Mouse (Mus musculus): ENCODE measurements around the gene Pde6g. TPM values are rescaled to one million over a fixed set of nuclear protein-coding genes. Genes with fewer than 3 reads are reported as not detected.
"Not testable (repeated sequence)": the region's sequence is repeated elsewhere in the genome, so short reads cannot be mapped to it uniquely, and the experiment has no call there.

Gene Pde6g
- total RNA-seq, 2 experiments from 2014 or later = 0.48 to 0.90 TPM

GRCm38 (mm10) chr11:120422651-120423568 is 30.4 kb downstream of the Pde6g start:
- DNase-seq = no peak

- DNase-seq = no peak
Observed at GRCm38 (mm10) chr11:120418592-120418991, 34.7 kb downstream of the Pde6g start.

GRCm38 (mm10) chr11:120417852-120418251 is 35.4 kb downstream of the Pde6g start:
- no peak for DNase-seq

GRCm38 (mm10) chr11:120413621-120414020 is 39.7 kb downstream of the Pde6g start:
- not testable (repeated sequence) for DNase-seq

- no peak for DNase-seq
Observed at GRCm38 (mm10) chr11:120406445-120406844, 46.9 kb downstream of the Pde6g start.

GRCm38 (mm10) chr11:120405867-120406266 is 47.4 kb downstream of the Pde6g start:
- no peak for DNase-seq

GRCm38 (mm10) chr11:120404814-120405213 is 48.5 kb downstream of the Pde6g start:
- no peak for DNase-seq

- DNase-seq = no peak
Observed at GRCm38 (mm10) chr11:120399319-120399718, 54.0 kb downstream of the Pde6g start.

Other genes starting within 250 kb of the Pde6g start
- gene Bahcc1, start 220.6 kb downstream of the Pde6g start, total RNA-seq (2021) = 10 to 100 TPM; 19.6 to 20.0 TPM
- 1,000 to 10,000 TPM; 1,262 to 1,401 TPM for gene Actg1, start 105.0 kb downstream of the Pde6g start, total RNA-seq (2021)
- 1 to 10 TPM in 1 of 2 experiments, not detected in 1; 1.0 TPM for gene Fscn2, start 92.0 kb downstream of the Pde6g start, total RNA-seq (2021)
- gene Faap100, start 74.7 kb downstream of the Pde6g start, total RNA-seq (2021) = 10 to 100 TPM; 17.3 to 21.6 TPM
- gene Nploc4, start 15.8 kb downstream of the Pde6g start, total RNA-seq (2021) = 10 to 100 TPM; 59.9 to 64.4 TPM
- under 1 TPM in 1 of 2 experiments, not detected in 1; 0.30 TPM for gene Tspan10, start 10.9 kb downstream of the Pde6g start, total RNA-seq (2021)
- 10 to 100 TPM; 13.2 to 15.6 TPM for gene Oxld1, start 4.6 kb upstream of the Pde6g start, total RNA-seq (2021)
- gene Ccdc137, start 4.6 kb upstream of the Pde6g start, total RNA-seq (2021) = 10 to 100 TPM; 25.3 to 31.8 TPM
- gene Arl16, start 14.1 kb upstream of the Pde6g start, total RNA-seq (2021) = 10 to 100 TPM; 48.3 to 49.8 TPM
- gene Mrpl12, start 31.1 kb upstream of the Pde6g start, total RNA-seq (2021) = 10 to 100 TPM; 70.4 to 71.7 TPM
- gene Slc25a10, start 38.3 kb upstream of the Pde6g start, total RNA-seq (2021) = 10 to 100 TPM; 18.7 to 20.4 TPM
- under 1 TPM; 0.15 to 0.18 TPM for gene Gcgr, start 77.2 kb upstream of the Pde6g start, total RNA-seq (2021)
- gene Mcrip1, start 96.2 kb upstream of the Pde6g start, total RNA-seq (2021) = 10 to 100 TPM; 71.3 to 71.6 TPM
- not detected for gene Ppp1r27, start 97.6 kb upstream of the Pde6g start, total RNA-seq (2021)
- gene P4hb, start 119.8 kb upstream of the Pde6g start, total RNA-seq (2021) = 100 to 1,000 TPM; 118 to 122 TPM
- gene Arhgdia, start 128.1 kb upstream of the Pde6g start, total RNA-seq (2021) = 100 to 1,000 TPM; 266 to 282 TPM
- gene Alyref, start 144.9 kb upstream of the Pde6g start, total RNA-seq (2021) = 10 to 100 TPM; 60.0 to 67.6 TPM
- 100 to 1,000 TPM in 1 of 2 experiments, 10 to 100 TPM in 1; 85.0 to 103 TPM for gene Anapc11, start 144.9 kb upstream of the Pde6g start, total RNA-seq (2021)
- 1 to 10 TPM; 1.2 to 1.8 TPM for gene Npb, start 155.0 kb upstream of the Pde6g start, total RNA-seq (2021)
- gene Pcyt2, start 164.4 kb upstream of the Pde6g start, total RNA-seq (2021) = 100 to 1,000 TPM; 138 to 157 TPM
- 10 to 100 TPM; 40.7 to 41.5 TPM for gene Sirt7, start 171.7 kb upstream of the Pde6g start, total RNA-seq (2021)
- 10 to 100 TPM; 77.3 to 86.3 TPM for gene Mafg, start 180.1 kb upstream of the Pde6g start, total RNA-seq (2021)
- 1 to 10 TPM; 1.8 to 2.1 TPM for gene Pycr1, start 190.3 kb upstream of the Pde6g start, total RNA-seq (2021)
- gene Myadml2, start 194.7 kb upstream of the Pde6g start, total RNA-seq (2021) = 1 to 10 TPM; 4.2 to 4.4 TPM
- gene Notum, start 207.7 kb upstream of the Pde6g start, total RNA-seq (2021) = 1 to 10 TPM; 3.6 to 3.7 TPM
- 10 to 100 TPM; 45.6 to 47.6 TPM for gene Aspscr1, start 219.5 kb upstream of the Pde6g start, total RNA-seq (2021)

All from layer of hippocampus, postnatal 36 days (tissue).